In genomic region chr8:9365381-9365780, GRCm38 (mm10) we compare ENCODE assay signal across 14 mouse cellular contexts.
"Had no signal": no experiment of that assay in that cellular context is flagged by ENCODE, and none has a peak within 500 bp of the region (broad histone marks: within the 10 kb centered on the region; RNA-seq: fewer than 3 reads in every experiment).

No protein-coding gene starts in this region.

- H3K4me3 ChIP-seq: layer of hippocampus, adult 2 months; limb, embryonic 13.5 days; liver, embryonic 15.5 days; megakaryocyte, embryonic 14.5 days; midbrain, embryonic 15.5 days; neural tube, embryonic 12.5 days; stomach, embryonic 15.5 days had no signal

- ATAC-seq: intestine, postnatal 0 days; midbrain, embryonic 15.5 days had no signal

- H3K9me3 ChIP-seq: limb, embryonic 13.5 days; liver, embryonic 15.5 days; midbrain, embryonic 15.5 days; neural tube, embryonic 12.5 days; stomach, embryonic 15.5 days had no signal

- H3K27me3 ChIP-seq: limb, embryonic 13.5 days; liver, embryonic 15.5 days; megakaryocyte, embryonic 14.5 days; midbrain, embryonic 15.5 days; neural tube, embryonic 12.5 days; stomach, embryonic 15.5 days had no signal

- H3K4me1 ChIP-seq: limb, embryonic 13.5 days; liver, embryonic 15.5 days; megakaryocyte, embryonic 14.5 days; neural tube, embryonic 12.5 days; stomach, embryonic 15.5 days had no signal

- H3K9ac ChIP-seq: limb, embryonic 13.5 days; liver, embryonic 15.5 days; midbrain, embryonic 15.5 days; neural tube, embryonic 12.5 days; stomach, embryonic 15.5 days had no signal

- DNase-seq: left cerebral cortex, postnatal 4 days; right cerebral cortex, postnatal 14 days; thymus, postnatal 4 days had no signal

- H3K36me3 ChIP-seq: limb, embryonic 13.5 days; liver, embryonic 15.5 days; midbrain, embryonic 15.5 days; neural tube, embryonic 12.5 days; stomach, embryonic 15.5 days had no signal

- H3K27ac ChIP-seq: limb, embryonic 13.5 days; liver, embryonic 15.5 days; macrophage; midbrain, embryonic 15.5 days; neural tube, embryonic 12.5 days; stomach, embryonic 15.5 days had no signal

- H3K4me2 ChIP-seq: limb, embryonic 13.5 days; liver, embryonic 11.5 days; liver, embryonic 15.5 days; midbrain, embryonic 11.5 days; midbrain, embryonic 15.5 days; neural tube, embryonic 12.5 days; stomach, embryonic 15.5 days had no signal
